Mouse (Mus musculus): ENCODE results near the gene March2. TPM values are rescaled to one million over a fixed set of nuclear protein-coding genes. Genes with fewer than 3 reads are reported as not detected.

Gene March2
- polyA plus RNA-seq (2017; shearing (Covaris generic)) = 100 to 1,000 TPM; 115 to 135 TPM

DNA sequence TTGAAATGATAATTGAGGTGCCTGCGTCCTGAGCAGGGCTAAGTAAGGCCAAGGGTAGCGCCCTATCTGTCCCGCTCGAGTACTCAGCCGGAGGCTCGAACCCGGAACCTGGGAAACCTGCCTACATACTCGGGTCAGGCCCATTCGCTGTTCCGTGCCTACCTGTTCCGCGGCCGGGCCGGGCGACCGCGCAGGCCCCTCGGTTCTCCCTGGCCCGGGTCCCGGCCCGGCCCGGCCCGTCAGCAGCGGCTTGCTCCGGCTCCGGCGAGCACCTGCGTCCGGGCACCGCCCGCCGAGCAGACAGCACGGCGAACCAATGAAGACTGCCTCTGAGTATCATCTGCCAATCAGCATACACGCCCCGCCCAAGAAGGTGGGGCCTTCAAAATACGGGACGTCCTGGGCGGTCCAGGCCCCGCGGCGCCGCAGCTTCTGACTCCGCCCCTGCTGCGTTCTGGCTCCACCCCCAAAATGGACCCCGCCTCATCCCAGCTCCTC lies at the start of gene March2:
Gene March2 (minus strand): TSS at position 287 of the 498 bp plus-strand sequence.

GRCm38 (mm10) chr17:33760255-33761165 lies 42.0 kb upstream of the March2 start, which contains the start of gene Rab11b:
Gene Rab11b, minus strand, starts transcription at chr17:33760530.

GRCm38 (mm10) chr17:33686760-33687159 lies 31.7 kb downstream of the March2 start, which contains the start of gene Hnrnpm:
Gene Hnrnpm, minus strand, starts transcription at chr17:33686860.

DNA sequence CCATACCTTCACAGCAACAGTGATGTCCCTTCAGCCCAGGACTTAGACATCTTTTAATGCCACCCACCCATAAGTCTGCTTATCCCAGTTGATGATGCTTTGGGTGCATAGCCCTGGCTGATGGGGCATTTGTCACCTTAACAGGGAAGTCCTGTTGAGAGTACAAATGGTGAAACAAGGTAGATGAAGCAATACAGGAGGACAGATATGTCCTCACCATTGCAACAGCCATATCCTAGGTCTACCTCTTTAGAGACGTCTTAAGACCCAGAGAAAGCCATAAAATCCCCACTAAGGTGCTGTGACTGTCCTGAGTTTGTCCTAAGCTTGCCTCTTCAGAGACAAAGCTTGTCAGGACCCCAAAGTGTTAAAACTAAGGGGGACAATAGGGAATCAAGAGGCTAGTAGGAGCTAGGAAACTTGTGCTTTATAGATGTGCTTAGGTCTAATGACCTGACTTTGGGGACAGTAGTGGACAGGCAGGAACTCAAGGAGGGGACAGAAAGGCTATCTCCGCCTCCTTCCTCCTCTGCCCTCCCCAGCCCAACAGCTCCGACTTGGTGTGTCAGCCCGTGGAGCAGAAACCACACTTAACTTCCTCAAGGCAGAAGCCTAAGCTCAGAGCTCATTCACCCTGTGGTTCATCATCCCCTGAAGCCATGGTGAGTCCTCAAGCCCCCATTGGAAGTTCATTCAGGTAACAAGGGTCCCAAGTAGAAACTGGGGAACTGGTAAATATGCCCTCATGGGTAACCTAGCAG lies 80.8 kb downstream of the March2 start, which contains the start of gene Pram1:
Gene Pram1 (plus strand): TSS at position 541 of the 761 bp plus-strand sequence.

Other genes with a start within 250 kb of the March2 start
- gene Adamts10, start 194.5 kb downstream of the March2 start, polyA plus RNA-seq (2017; shearing (Covaris generic)) = 10 to 100 TPM; 63.7 to 99.0 TPM
- gene Myo1f, start 163.0 kb downstream of the March2 start, polyA plus RNA-seq (2017; shearing (Covaris generic)) = 100 to 1,000 TPM in 1 of 2 experiments, 10 to 100 TPM in 1; 24.4 to 168 TPM
- gene Zfp414, start 89.6 kb downstream of the March2 start, polyA plus RNA-seq (2017; shearing (Covaris generic)) = 10 to 100 TPM; 63.4 to 90.3 TPM
- gene Pram1, start 80.6 kb downstream of the March2 start, polyA plus RNA-seq (2017; shearing (Covaris generic)) = 1 to 10 TPM in 1 of 2 experiments, under 1 TPM in 1; 0.37 to 1.2 TPM
- gene Hnrnpm, start 31.8 kb downstream of the March2 start, polyA plus RNA-seq (2017; shearing (Covaris generic)) = 100 to 1,000 TPM; 292 to 345 TPM
- 100 to 1,000 TPM; 257 to 293 TPM for gene Rab11b, start 41.9 kb upstream of the March2 start, polyA plus RNA-seq (2017; shearing (Covaris generic))
- gene Angptl4, start 63.2 kb upstream of the March2 start, polyA plus RNA-seq (2017; shearing (Covaris generic)) = 1 to 10 TPM; 2.2 to 9.0 TPM
- gene Kank3, start 91.8 kb upstream of the March2 start, polyA plus RNA-seq (2017; shearing (Covaris generic)) = 1 to 10 TPM; 5.5 to 8.4 TPM
- 1,000 to 10,000 TPM in 1 of 2 experiments, 100 to 1,000 TPM in 1; 711 to 1,323 TPM for gene Rps28, start 105.9 kb upstream of the March2 start, polyA plus RNA-seq (2017; shearing (Covaris generic))
- 100 to 1,000 TPM; 336 to 377 TPM for gene Ndufa7, start 105.9 kb upstream of the March2 start, polyA plus RNA-seq (2017; shearing (Covaris generic))
- gene Cd320, start 124.4 kb upstream of the March2 start, polyA plus RNA-seq (2017; shearing (Covaris generic)) = 10 to 100 TPM; 10.3 to 32.6 TPM
- not detected for gene Gm7029, start 155.2 kb upstream of the March2 start, polyA plus RNA-seq (2017; shearing (Covaris generic))
- gene Kifc1, start 172.0 kb upstream of the March2 start, polyA plus RNA-seq (2017; shearing (Covaris generic)) = 10 to 100 TPM in 1 of 2 experiments, 1 to 10 TPM in 1; 5.4 to 10.0 TPM
- 1 to 10 TPM; 3.2 to 8.3 TPM for gene Platr17, start 186.5 kb upstream of the March2 start, polyA plus RNA-seq (2017; shearing (Covaris generic))
- gene Daxx, start 190.7 kb upstream of the March2 start, polyA plus RNA-seq (2017; shearing (Covaris generic)) = 100 to 1,000 TPM; 126 to 129 TPM
- gene Tapbp, start 197.2 kb upstream of the March2 start, polyA plus RNA-seq (2017; shearing (Covaris generic)) = 100 to 1,000 TPM; 650 to 721 TPM
- gene Zbtb22, start 197.2 kb upstream of the March2 start, polyA plus RNA-seq (2017; shearing (Covaris generic)) = 10 to 100 TPM; 18.2 to 18.6 TPM
- 100 to 1,000 TPM; 109 to 112 TPM for gene Rgl2, start 210.9 kb upstream of the March2 start, polyA plus RNA-seq (2017; shearing (Covaris generic))
- gene Pfdn6, start 221.7 kb upstream of the March2 start, polyA plus RNA-seq (2017; shearing (Covaris generic)) = 100 to 1,000 TPM; 145 to 156 TPM
- gene Wdr46, start 222.0 kb upstream of the March2 start, polyA plus RNA-seq (2017; shearing (Covaris generic)) = 10 to 100 TPM; 46.5 to 72.2 TPM
- gene B3galt4, start 232.8 kb upstream of the March2 start, polyA plus RNA-seq (2017; shearing (Covaris generic)) = 10 to 100 TPM; 37.5 to 47.5 TPM
- 10 to 100 TPM; 61.1 to 66.8 TPM for gene Vps52, start 237.1 kb upstream of the March2 start, polyA plus RNA-seq (2017; shearing (Covaris generic))
- gene Rps18, start 237.3 kb upstream of the March2 start, polyA plus RNA-seq (2017; shearing (Covaris generic)) = 1,000 to 10,000 TPM; 1,636 to 3,186 TPM